ENCODE assay signal across 8 mouse cellular contexts in genomic region chr6:54204931-54205330, GRCm38 (mm10).
DNase-seq lines count a peak whose midpoint lies in the region; ATAC-seq and TF ChIP-seq lines count a peak whose summit lies in the region.
"Had no signal": no experiment of that assay in that cellular context is flagged by ENCODE, and none has a peak within 500 bp of the region (broad histone marks: within the 10 kb centered on the region; RNA-seq: fewer than 3 reads in every experiment).

No protein-coding gene starts in this region.

- no peak overlapping the region for H3K4me3 ChIP-seq in liver, embryonic 14.5 days (ENCODE audit: insufficient read depth in 1 of 2, low read depth in 2 of 2, low read length in 2 of 2)
- H3K4me3 ChIP-seq in liver, embryonic 11.5 days (ENCODE audit: low read depth, low read length): no peak overlapping the region
- no peak overlapping the region for H3K4me3 ChIP-seq in midbrain, postnatal 0 days (ENCODE audit: low read depth, low read length)
- H3K4me3 ChIP-seq in hindbrain, embryonic 16.5 days (ENCODE audit: low read length): no peak overlapping the region
- H3K4me3 ChIP-seq: forebrain, embryonic 13.5 days had no signal

- no peak overlapping the region for H3K27ac ChIP-seq in liver, embryonic 14.5 days
- no peak overlapping the region for H3K27ac ChIP-seq in liver, embryonic 11.5 days (ENCODE audit: low read depth, low read length)
- H3K27ac ChIP-seq in midbrain, postnatal 0 days (ENCODE audit: low read depth, low read length): no peak overlapping the region
- H3K27ac ChIP-seq in hindbrain, embryonic 16.5 days (ENCODE audit: low read depth, low read length): no peak overlapping the region
- H3K27ac ChIP-seq: forebrain, embryonic 13.5 days had no signal

- H3K9me3 ChIP-seq in liver, embryonic 14.5 days (ENCODE audit: control insufficient read depth, low read length): no peaks in the 10 kb centered on the region
- H3K9me3 ChIP-seq in liver, embryonic 11.5 days (ENCODE audit: control insufficient read depth, low read length): no peaks in the 10 kb centered on the region
- H3K9me3 ChIP-seq in midbrain, postnatal 0 days (ENCODE audit: low read length): no peaks in the 10 kb centered on the region
- H3K9me3 ChIP-seq in hindbrain, embryonic 16.5 days (ENCODE audit: control insufficient read depth, low read length): no peaks in the 10 kb centered on the region
- H3K9me3 ChIP-seq: forebrain, embryonic 13.5 days had no signal

- ATAC-seq in liver, embryonic 14.5 days (ENCODE audit: insufficient read depth): no peak
- ATAC-seq in liver, embryonic 11.5 days (replicated peaks; ENCODE audit: low FRiP score): no peak
- ATAC-seq in midbrain, postnatal 0 days (ENCODE audit: low FRiP score): no peak
- no peak for ATAC-seq in hindbrain, embryonic 16.5 days
- ATAC-seq: forebrain, embryonic 13.5 days had no signal

- H3K4me1 ChIP-seq in liver, embryonic 14.5 days (replicated peaks; ENCODE audit: control insufficient read depth in 2 of 2, insufficient read depth in 2 of 2, low read length in 1 of 2): peaks cover 0 to 18% of the 10 kb centered on the region in 2 experiments; a peak in 2 of 4 replicates
- H3K4me1 ChIP-seq in liver, embryonic 11.5 days (replicated peaks; ENCODE audit: control insufficient read depth, insufficient read depth, low read length): peaks cover 4% of the 10 kb centered on the region
- peaks cover 2% of the 10 kb centered on the region for H3K4me1 ChIP-seq in midbrain, postnatal 0 days (ENCODE audit: insufficient read depth, low read length)
- no peaks in the 10 kb centered on the region for H3K4me1 ChIP-seq in hindbrain, embryonic 16.5 days (ENCODE audit: control insufficient read depth, insufficient read depth, low read depth, low read length)

- no peaks in the 10 kb centered on the region for H3K27me3 ChIP-seq in liver, embryonic 14.5 days (ENCODE audit: control insufficient read depth, insufficient read depth, low read length)
- no peaks in the 10 kb centered on the region for H3K27me3 ChIP-seq in liver, embryonic 11.5 days (replicated peaks; ENCODE audit: control insufficient read depth, insufficient read depth, low read length)
- no peaks in the 10 kb centered on the region for H3K27me3 ChIP-seq in midbrain, postnatal 0 days (ENCODE audit: insufficient read depth, low read length)
- no peaks in the 10 kb centered on the region for H3K27me3 ChIP-seq in hindbrain, embryonic 16.5 days (replicated peaks; ENCODE audit: control insufficient read depth, insufficient read depth, low read length)
- H3K27me3 ChIP-seq: forebrain, embryonic 13.5 days had no signal

- peak; percentile 33 for TF ChIP-seq CTCF in liver, embryonic 14.5 days (IDR thresholded peaks at IDR 0.05; ENCODE audit: low read depth)
- TF ChIP-seq CTCF in midbrain, postnatal 0 days (IDR thresholded peaks at IDR 0.05): peak; percentile 54

- no peak for DNase-seq in liver, embryonic 14.5 days (ENCODE audit: low read depth in 3 of 3, low spot score in 3 of 3)
- no peak for DNase-seq in liver, embryonic 11.5 days (ENCODE audit: low spot score)
- DNase-seq in brain, adult 2 months (ENCODE audit: low read depth, low spot score): peak; percentile 54
- DNase-seq in kidney, adult 11 months: peak; percentile 68
- no peak for DNase-seq in midbrain, postnatal 0 days (ENCODE audit: low spot score)
- no peak for DNase-seq in cerebellum, adult 9-10 months

- 41% methylated on average over 2 of the region's 2 CpGs for WGBS in liver, embryonic 14.5 days (ENCODE audit: insufficient replicate concordance)
- 49% methylated on average over 2 of the region's 2 CpGs for WGBS in liver, embryonic 11.5 days
- WGBS in midbrain, postnatal 0 days: 23% methylated on average over 2 of the region's 2 CpGs
- 56% methylated on average over 2 of the region's 2 CpGs for WGBS in hindbrain, embryonic 16.5 days

- no peak overlapping the region for H3K9ac ChIP-seq in liver, embryonic 14.5 days (replicated peaks)
- H3K9ac ChIP-seq in liver, embryonic 11.5 days (ENCODE audit: low read depth, low read length): no peak overlapping the region
- H3K9ac ChIP-seq in midbrain, postnatal 0 days (replicated peaks; ENCODE audit: low read length, poor library complexity, severe bottlenecking): no peak overlapping the region
- no peak overlapping the region for H3K9ac ChIP-seq in hindbrain, embryonic 16.5 days (ENCODE audit: low read depth, low read length)
- H3K9ac ChIP-seq: forebrain, embryonic 13.5 days had no signal

- H3K4me2 ChIP-seq in liver, embryonic 14.5 days (ENCODE audit: low read depth): no peak overlapping the region
- H3K4me2 ChIP-seq in liver, embryonic 11.5 days: no peak overlapping the region
- H3K4me2 ChIP-seq in midbrain, postnatal 0 days (ENCODE audit: low read depth, low read length, poor library complexity, severe bottlenecking): no peak overlapping the region
- no peak overlapping the region for H3K4me2 ChIP-seq in hindbrain, embryonic 16.5 days (ENCODE audit: low read length)
- H3K4me2 ChIP-seq: forebrain, embryonic 13.5 days had no signal

- no peaks in the 10 kb centered on the region for H3K36me3 ChIP-seq in liver, embryonic 14.5 days (replicated peaks; ENCODE audit: control insufficient read depth, insufficient read depth, low read depth)
- no peaks in the 10 kb centered on the region for H3K36me3 ChIP-seq in liver, embryonic 11.5 days (ENCODE audit: control insufficient read depth, insufficient read depth, low read length)
- H3K36me3 ChIP-seq in midbrain, postnatal 0 days (ENCODE audit: insufficient read depth, low read length): no peaks in the 10 kb centered on the region
- no peaks in the 10 kb centered on the region for H3K36me3 ChIP-seq in hindbrain, embryonic 16.5 days (ENCODE audit: control insufficient read depth, insufficient read depth, low read length)

- no peak for TF ChIP-seq EP300 in liver, embryonic 14.5 days (IDR thresholded peaks at IDR 0.05; ENCODE audit: low read depth)

Comparison
In these comparisons a context has a peak if more than half of its experiments do, and no peak if none do; other contexts are left out.
1. DNase-seq: peak in brain, adult 2 months (single experiment) and kidney, adult 11 months (single experiment); none in liver, embryonic 14.5 days (0 of 3), liver, embryonic 11.5 days (single experiment), midbrain, postnatal 0 days (single experiment) and cerebellum, adult 9-10 months (single experiment).